Mouse (Mus musculus) ES-Bruce4 (cell line): ENCODE data around the gene Hsd17b11.

Experiments
- CTCF ChIP-seq: IDR thresholded peaks from one replicate; pipeline ENCODE4 v1.8.1; 2011; ENCODE audit warnings: low read depth, low read length
- EP300 ChIP-seq: IDR thresholded peaks from 2 replicates; pipeline ENCODE4 v1.6.1; 2011; ENCODE audit warnings: low read depth, low read length; ENCODE audit not compliant: insufficient read depth

GRCm38 (mm10) chr5:104042906-104043305 is 21.2 kb upstream of the Hsd17b11 start:
- TF ChIP-seq EP300 (no peak), CTCF (no peak)
